Mouse (Mus musculus): Measurements from ENCODE around the gene Brdt. TPM values are rescaled to one million over a fixed set of nuclear protein-coding genes. Genes with fewer than 3 reads are reported as not detected.
A peak's percentile ranks its signal among the peaks of the same experiment; 100 is the strongest.

Brdt gene
- polyA plus RNA-seq, 2 experiments: 0.11 to 0.16 TPM

- WGBS (ENCODE audit: insufficient replicate concordance): 75% methylated on average over 7 of the region's 7 CpGs
Observed at GRCm38 (mm10) chr5:107317141-107317540, 13.8 kb upstream of the Brdt start.

GRCm38 (mm10) chr5:107320703-107321102 lies 10.3 kb upstream of the Brdt start:
- Histone ChIP-seq H3K36me3 (replicated peaks; ENCODE audit: control insufficient read depth, insufficient read depth, low read depth) (no peaks in the 10 kb centered on the region), H3K27me3 (ENCODE audit: control insufficient read depth, insufficient read depth, low read length) (no peaks in the 10 kb centered on the region), H3K4me3 (ENCODE audit: insufficient read depth in 1 of 2, low read depth in 2 of 2, low read length in 2 of 2) (no peak overlapping the region), H3K9me3 (ENCODE audit: control insufficient read depth, low read length) (no peaks in the 10 kb centered on the region), H3K27ac (no peak overlapping the region), H3K4me2 (ENCODE audit: low read depth) (no peak overlapping the region), H3K9ac (replicated peaks) (no peak overlapping the region), H3K4me1 (replicated peaks; ENCODE audit: control insufficient read depth in 2 of 2, insufficient read depth in 2 of 2, low read length in 1 of 2) (no peaks in the 10 kb centered on the region)
- ATAC-seq (ENCODE audit: insufficient read depth) (no peak), DNase-seq (ENCODE audit: low read depth in 3 of 3, low spot score in 3 of 3) (peak in 2 of 3 experiments; percentile 18 to 24)
- TF ChIP-seq EP300 (IDR thresholded peaks at IDR 0.05; ENCODE audit: low read depth) (no peak), CTCF (IDR thresholded peaks at IDR 0.05; ENCODE audit: low read depth) (peak; percentile 59)
- WGBS (ENCODE audit: insufficient replicate concordance): 9% methylated on average over 1 of the region's 1 CpGs

More at GRCm38 (mm10) chr5:107317141-107317540, 13.8 kb upstream of the Brdt start:
- Histone ChIP-seq H3K4me2 (ENCODE audit: low read depth) (no peak overlapping the region), H3K4me3 (ENCODE audit: insufficient read depth in 1 of 2, low read depth in 2 of 2, low read length in 2 of 2) (no peak overlapping the region), H3K9me3 (ENCODE audit: control insufficient read depth, low read length) (no peaks in the 10 kb centered on the region), H3K27ac (no peak overlapping the region), H3K27me3 (ENCODE audit: control insufficient read depth, insufficient read depth, low read length) (no peaks in the 10 kb centered on the region), H3K36me3 (replicated peaks; ENCODE audit: control insufficient read depth, insufficient read depth, low read depth) (no peaks in the 10 kb centered on the region), H3K4me1 (replicated peaks; ENCODE audit: control insufficient read depth in 2 of 2, insufficient read depth in 2 of 2, low read length in 1 of 2) (no peaks in the 10 kb centered on the region), H3K9ac (replicated peaks) (no peak overlapping the region)
- ATAC-seq (ENCODE audit: insufficient read depth) (no peak), DNase-seq (ENCODE audit: low read depth in 3 of 3, low spot score in 3 of 3) (no peak)
- no peak for TF ChIP-seq EP300 (IDR thresholded peaks at IDR 0.05; ENCODE audit: low read depth)
- TF ChIP-seq CTCF (IDR thresholded peaks at IDR 0.05; ENCODE audit: low read depth): no peak

GRCm38 (mm10) chr5:107340404-107340803 lies 9.4 kb downstream of the Brdt start:
- TF ChIP-seq CTCF (IDR thresholded peaks at IDR 0.05; ENCODE audit: low read depth) (no peak), EP300 (IDR thresholded peaks at IDR 0.05; ENCODE audit: low read depth) (no peak)
- ATAC-seq (ENCODE audit: insufficient read depth) (no peak), DNase-seq (ENCODE audit: low read depth in 3 of 3, low spot score in 3 of 3) (no peak)
- no peak overlapping the region for H3K9ac ChIP-seq (replicated peaks)
- no peak overlapping the region for H3K27ac ChIP-seq
- H3K9me3 ChIP-seq (ENCODE audit: control insufficient read depth, low read length): no peaks in the 10 kb centered on the region
- no peaks in the 10 kb centered on the region for H3K4me1 ChIP-seq (replicated peaks; ENCODE audit: control insufficient read depth in 2 of 2, insufficient read depth in 2 of 2, low read length in 1 of 2)
- H3K27me3 ChIP-seq (ENCODE audit: control insufficient read depth, insufficient read depth, low read length): no peaks in the 10 kb centered on the region
- no peak overlapping the region for H3K4me2 ChIP-seq (ENCODE audit: low read depth)
- H3K4me3 ChIP-seq (ENCODE audit: insufficient read depth in 1 of 2, low read depth in 2 of 2, low read length in 2 of 2): no peak overlapping the region
- 55% methylated on average over 3 of the region's 3 CpGs for WGBS (ENCODE audit: insufficient replicate concordance)
- H3K36me3 ChIP-seq (replicated peaks; ENCODE audit: control insufficient read depth, insufficient read depth, low read depth): no peaks in the 10 kb centered on the region

- Histone ChIP-seq H3K9me3 (ENCODE audit: control insufficient read depth, low read length) (no peaks in the 10 kb centered on the region), H3K4me2 (ENCODE audit: low read depth) (no peak overlapping the region), H3K9ac (replicated peaks) (no peak overlapping the region), H3K36me3 (replicated peaks; ENCODE audit: control insufficient read depth, insufficient read depth, low read depth) (no peaks in the 10 kb centered on the region), H3K27me3 (ENCODE audit: control insufficient read depth, insufficient read depth, low read length) (no peaks in the 10 kb centered on the region), H3K4me3 (ENCODE audit: insufficient read depth in 1 of 2, low read depth in 2 of 2, low read length in 2 of 2) (no peak overlapping the region), H3K27ac (no peak overlapping the region), H3K4me1 (replicated peaks; ENCODE audit: control insufficient read depth in 2 of 2, insufficient read depth in 2 of 2, low read length in 1 of 2) (no peaks in the 10 kb centered on the region)
- WGBS (ENCODE audit: insufficient replicate concordance): 68% methylated on average over 6 of the region's 6 CpGs
- ATAC-seq (ENCODE audit: insufficient read depth): no peak
- TF ChIP-seq CTCF (IDR thresholded peaks at IDR 0.05; ENCODE audit: low read depth): no peak
- TF ChIP-seq EP300 (IDR thresholded peaks at IDR 0.05; ENCODE audit: low read depth): no peak
- DNase-seq (ENCODE audit: low read depth in 3 of 3, low spot score in 3 of 3): no peak
Observed at GRCm38 (mm10) chr5:107342891-107343290, 11.9 kb downstream of the Brdt start.

GRCm38 (mm10) chr5:107346214-107346613 lies 15.3 kb downstream of the Brdt start:
- no peaks in the 10 kb centered on the region for H3K9me3 ChIP-seq (ENCODE audit: control insufficient read depth, low read length)
- no peak overlapping the region for H3K4me3 ChIP-seq (ENCODE audit: insufficient read depth in 1 of 2, low read depth in 2 of 2, low read length in 2 of 2)
- WGBS (ENCODE audit: insufficient replicate concordance): 33% methylated on average over 1 of the region's 1 CpGs
- no peak overlapping the region for H3K4me2 ChIP-seq (ENCODE audit: low read depth)
- H3K36me3 ChIP-seq (replicated peaks; ENCODE audit: control insufficient read depth, insufficient read depth, low read depth): no peaks in the 10 kb centered on the region
- ATAC-seq (ENCODE audit: insufficient read depth) (no peak), DNase-seq (ENCODE audit: low read depth in 3 of 3, low spot score in 3 of 3) (no peak)
- peak; percentile 42; the same call in 1 of the 2 replicates for TF ChIP-seq CTCF (IDR thresholded peaks at IDR 0.05; ENCODE audit: low read depth)
- no peak for TF ChIP-seq EP300 (IDR thresholded peaks at IDR 0.05; ENCODE audit: low read depth)
- no peak overlapping the region for H3K27ac ChIP-seq
- H3K9ac ChIP-seq (replicated peaks): no peak overlapping the region
- no peaks in the 10 kb centered on the region for H3K27me3 ChIP-seq (ENCODE audit: control insufficient read depth, insufficient read depth, low read length)
- H3K4me1 ChIP-seq (replicated peaks; ENCODE audit: control insufficient read depth in 2 of 2, insufficient read depth in 2 of 2, low read length in 1 of 2): no peaks in the 10 kb centered on the region
